Mouse (Mus musculus) naive thymus-derived CD4-positive, alpha-beta T cell, adult 2 months (primary cell): Measurements from ENCODE around the gene Pkd1.

Source experiments
- DNase-seq: peaks from one replicate; pipeline ENCODE4 v3.0.0-alpha.2; 2011; ENCODE audit warnings: low read depth

Gene Pkd1

DNA sequence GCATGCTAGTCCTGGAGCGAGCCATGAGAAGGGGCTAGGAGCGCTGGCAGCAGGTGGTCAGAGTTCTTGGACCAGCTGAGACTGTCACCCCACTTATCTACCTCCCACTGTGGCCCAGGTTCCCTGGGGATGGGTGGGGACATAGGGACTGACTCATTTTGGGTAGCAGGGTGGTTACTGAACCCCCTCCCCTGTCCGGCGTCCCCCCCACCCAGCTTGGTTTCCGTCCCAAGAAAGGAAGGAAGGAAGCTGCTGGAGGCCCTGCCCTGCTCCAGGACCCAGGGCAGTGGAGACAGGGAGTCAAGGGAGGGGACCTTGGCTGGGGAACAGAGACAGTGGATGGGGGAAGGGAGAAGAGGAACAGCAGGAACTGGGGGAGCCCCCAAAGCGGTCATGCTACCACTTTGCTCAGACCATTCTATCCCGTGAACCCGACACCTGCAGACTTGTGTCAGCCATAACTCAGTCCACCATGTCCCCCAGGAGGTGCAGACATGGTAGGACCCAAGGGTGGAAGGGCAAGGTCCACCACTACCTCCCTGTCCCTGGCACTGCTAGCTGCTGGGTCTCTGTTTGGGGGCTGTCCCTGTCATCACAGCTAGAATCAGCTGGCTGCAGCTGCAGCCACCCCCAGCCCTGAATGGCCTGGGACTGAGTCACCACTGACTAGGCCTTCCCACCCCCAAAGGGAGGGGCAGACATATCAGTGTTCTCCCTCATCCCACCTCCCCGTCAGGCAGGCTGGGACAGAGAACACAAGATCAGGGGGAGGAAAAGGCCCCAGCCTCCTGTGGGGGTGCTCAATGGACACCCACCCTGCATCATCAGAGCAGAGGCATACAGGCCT, 95.5 kb downstream of the Pkd1 start:
- no peak for DNase-seq

GRCm38 (mm10) chr17:24645916-24646315, 96.3 kb downstream of the Pkd1 start:
- no peak for DNase-seq
